Mouse (Mus musculus) neural tube, embryonic 14.5 days (tissue): ENCODE measurements at regions not wholly inside any gene's neighbourhood (a gene's known extent, or its start where the extent isn't known, plus 50 kb on each side); places are given as distances from the start of the nearest gene placed in this dataset.

ENCODE experiments used
- ATAC-seq: fragments of 200-750 bp; cut with Nextera tagmentation; 2 replicates; pipeline ENCODE4 v1.8.0; 2017; ENCODE audit warnings: low read depth, mild to moderate bottlenecking, moderate TSS enrichment, moderate library complexity
- H3K27ac ChIP-seq: fragments of 300-500 bp; sonication (generic); 2 replicates; pipeline ENCODE4 v1.5.1; 2014; ENCODE audit warnings: low read depth, mild to moderate bottlenecking, control low read depth, low read length, moderate library complexity, mixed read lengths
- H3K27me3 ChIP-seq: fragments of 300-500 bp; sonication (generic); 2 replicates; pipeline ENCODE4 v1.6.1; 2014; ENCODE audit warnings: low read length; ENCODE audit not compliant: control insufficient read depth, insufficient read depth
- H3K36me3 ChIP-seq: fragments of 300-500 bp; sonication (generic); 2 replicates; pipeline ENCODE4 v1.6.1; 2014; ENCODE audit warnings: low read length, mixed read lengths; ENCODE audit not compliant: control insufficient read depth, insufficient read depth
- H3K4me1 ChIP-seq: fragments of 300-500 bp; sonication (generic); 2 replicates; pipeline ENCODE4 v1.6.1; 2014; ENCODE audit warnings: low read length; ENCODE audit not compliant: control insufficient read depth, insufficient read depth
- H3K4me2 ChIP-seq: fragments of 300-500 bp; sonication (generic); 2 replicates; pipeline ENCODE4 v1.6.1; 2014; ENCODE audit warnings: mild to moderate bottlenecking, low read depth, low read length, control low read depth
- H3K4me3 ChIP-seq: fragments of 300-500 bp; sonication (generic); 2 replicates; pipeline ENCODE4 v1.5.1; 2014; ENCODE audit warnings: low read depth, low read length, control low read depth, mixed read lengths
- H3K9ac ChIP-seq: fragments of 300-500 bp; sonication (generic); replicated peaks from 2 replicates; pipeline ENCODE4 v1.6.1; 2014; ENCODE audit warnings: low read depth, mild to moderate bottlenecking, control low read depth, low read length, mixed read lengths
- H3K9me3 ChIP-seq: fragments of 300-500 bp; sonication (generic); 2 replicates; pipeline ENCODE4 v1.6.1; 2016; ENCODE audit warnings: low read length; ENCODE audit not compliant: control insufficient read depth
- WGBS: fragments of 180-500 bp; shearing (Covaris S2); extraction: QIAGEN DNeasy Blood & Tissue Kit; methylation state at CpG from one replicate; pipeline ENCODE4 v1.1.7; 2014; 5-methylcytosine and 5-hydroxymethylcytosine counted together

DNA sequence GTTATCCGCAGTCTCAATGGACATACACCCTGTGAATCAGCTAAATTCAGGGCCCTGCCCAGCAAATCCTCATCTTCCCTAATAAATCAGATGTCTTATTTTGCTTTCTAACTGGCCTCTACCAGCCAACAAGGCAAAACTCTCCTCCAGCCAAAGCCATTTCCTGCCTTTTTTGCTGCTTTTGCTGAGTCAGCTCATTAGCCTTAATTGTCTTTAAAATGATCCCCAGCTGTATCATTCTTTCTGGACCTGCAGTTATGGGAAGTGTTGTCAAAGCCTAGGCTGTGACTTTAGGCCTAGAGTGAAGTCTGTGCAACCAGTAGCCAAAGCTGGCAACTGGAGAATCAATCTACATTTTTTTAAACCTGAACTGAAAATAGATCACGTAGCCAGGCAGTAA lies 81.4 kb downstream of the Mtpn start:
- no peaks in the 10 kb centered on the region for H3K27me3 ChIP-seq
- H3K4me2 ChIP-seq = no peak overlapping the region
- H3K9ac ChIP-seq = no peak overlapping the region
- WGBS = 86% methylated on average over 2 of the region's 2 CpGs
- H3K36me3 ChIP-seq = no peaks in the 10 kb centered on the region
- H3K4me3 ChIP-seq = no peak overlapping the region
- no peak for ATAC-seq
- H3K4me1 ChIP-seq = no peaks in the 10 kb centered on the region
- no peaks in the 10 kb centered on the region for H3K9me3 ChIP-seq
- no peak overlapping the region for H3K27ac ChIP-seq

DNA sequence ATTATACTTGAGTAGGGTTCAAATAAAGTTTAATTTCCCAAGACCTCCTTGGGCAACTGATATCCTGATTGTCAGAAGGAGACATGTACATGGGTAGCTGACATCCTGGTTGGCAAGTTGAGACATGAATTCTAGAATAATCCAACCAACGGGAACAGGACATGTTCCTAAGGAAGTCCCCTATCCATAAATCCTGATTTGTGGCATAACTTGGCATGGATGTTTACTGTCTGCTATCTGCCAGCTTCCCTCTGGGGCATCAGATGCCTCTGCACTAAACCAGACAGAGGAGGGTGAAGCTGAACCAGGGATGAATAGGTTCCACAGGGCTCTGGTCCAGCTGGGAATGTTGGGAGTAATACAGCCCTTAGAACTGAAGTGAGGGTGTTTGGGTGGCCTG lies 94.7 kb downstream of the Mtpn start:
- no peaks in the 10 kb centered on the region for H3K36me3 ChIP-seq
- H3K4me2 ChIP-seq = no peak overlapping the region
- H3K27ac ChIP-seq = no peak overlapping the region
- H3K4me1 ChIP-seq = no peaks in the 10 kb centered on the region
- WGBS = 87% methylated on average over 1 of the region's 1 CpGs
- no peaks in the 10 kb centered on the region for H3K9me3 ChIP-seq
- no peak overlapping the region for H3K4me3 ChIP-seq
- no peak overlapping the region for H3K9ac ChIP-seq
- H3K27me3 ChIP-seq = no peaks in the 10 kb centered on the region
- ATAC-seq = no peak

DNA sequence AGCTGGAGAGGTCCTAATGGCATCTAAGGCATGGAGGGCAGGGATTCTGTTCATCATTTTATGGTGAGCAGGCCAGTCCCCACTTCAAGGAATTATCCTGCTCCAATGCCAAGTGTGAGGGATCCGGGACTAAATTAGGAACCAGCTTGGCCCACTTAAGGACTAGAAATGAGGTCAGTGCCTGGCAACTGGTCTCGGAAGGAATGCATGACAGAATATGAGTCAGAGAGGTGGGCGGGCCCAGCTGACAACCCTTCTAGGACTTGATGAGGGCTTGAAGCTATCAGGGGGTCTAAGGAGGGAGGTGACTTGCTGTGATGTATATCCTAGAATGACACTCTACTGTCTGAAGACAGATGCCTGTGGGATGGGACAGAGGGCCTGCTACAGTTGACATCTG lies 100.4 kb upstream of the Fam180a start:
- no peak overlapping the region for H3K4me3 ChIP-seq
- H3K27me3 ChIP-seq = no peaks in the 10 kb centered on the region
- no peaks in the 10 kb centered on the region for H3K9me3 ChIP-seq
- no peaks in the 10 kb centered on the region for H3K4me1 ChIP-seq
- no peak overlapping the region for H3K27ac ChIP-seq
- 77% methylated on average over 3 of the region's 3 CpGs for WGBS
- no peak overlapping the region for H3K4me2 ChIP-seq
- no peaks in the 10 kb centered on the region for H3K36me3 ChIP-seq
- no peak for ATAC-seq
- no peak overlapping the region for H3K9ac ChIP-seq

DNA sequence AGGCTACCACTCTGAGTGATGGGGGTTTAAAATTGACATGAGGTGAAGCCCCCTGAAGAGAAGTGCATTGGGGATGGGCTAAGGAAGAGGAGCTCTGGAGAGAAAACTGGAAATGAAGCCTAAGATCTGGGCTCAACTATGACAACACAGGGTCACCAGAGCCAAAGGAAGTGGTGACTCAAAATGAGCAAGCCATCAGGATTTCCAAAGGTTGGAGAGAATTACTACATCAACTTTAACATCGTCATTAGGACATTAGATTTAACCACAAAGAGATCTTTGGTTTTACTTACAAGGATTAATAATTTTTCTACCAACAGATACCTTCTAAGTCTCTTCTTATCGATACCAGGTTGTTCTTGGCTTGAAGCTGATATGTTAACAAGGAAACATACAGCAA lies 98.6 kb upstream of the Fam180a start:
- H3K4me3 ChIP-seq = no peak overlapping the region
- no peaks in the 10 kb centered on the region for H3K4me1 ChIP-seq
- no peak overlapping the region for H3K9ac ChIP-seq
- 90% methylated on average over 2 of the region's 2 CpGs for WGBS
- H3K4me2 ChIP-seq = no peak overlapping the region
- H3K9me3 ChIP-seq = no peaks in the 10 kb centered on the region
- ATAC-seq = no peak
- H3K27ac ChIP-seq = no peak overlapping the region
- no peaks in the 10 kb centered on the region for H3K27me3 ChIP-seq
- H3K36me3 ChIP-seq = no peaks in the 10 kb centered on the region

DNA sequence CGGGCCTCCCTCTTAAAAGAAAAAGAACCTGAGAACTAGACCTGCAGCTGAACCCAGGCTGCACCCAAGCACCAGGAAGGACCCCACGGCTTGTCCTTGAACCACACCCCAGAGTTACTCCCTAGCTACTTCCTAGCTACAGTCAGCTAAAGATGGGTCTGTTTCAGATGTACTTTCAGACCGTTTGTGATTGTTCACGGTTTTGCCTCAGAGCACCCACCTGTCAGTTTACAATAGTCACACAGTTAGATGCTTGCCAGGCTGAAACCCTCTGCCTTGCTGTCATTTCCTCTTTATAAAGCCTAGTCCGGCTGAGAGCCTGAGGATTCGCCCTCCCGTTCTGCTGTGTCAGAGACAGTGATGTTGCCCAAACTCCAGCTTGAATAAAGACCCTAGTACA lies 95.0 kb upstream of the Fam180a start:
- ATAC-seq = no peak
- Histone ChIP-seq H3K27ac (no peak overlapping the region), H3K36me3 (no peaks in the 10 kb centered on the region), H3K9ac (no peak overlapping the region), H3K4me2 (no peak overlapping the region), H3K27me3 (no peaks in the 10 kb centered on the region), H3K9me3 (no peaks in the 10 kb centered on the region), H3K4me1 (no peaks in the 10 kb centered on the region), H3K4me3 (no peak overlapping the region)
- 88% methylated on average over 7 of the region's 7 CpGs for WGBS

DNA sequence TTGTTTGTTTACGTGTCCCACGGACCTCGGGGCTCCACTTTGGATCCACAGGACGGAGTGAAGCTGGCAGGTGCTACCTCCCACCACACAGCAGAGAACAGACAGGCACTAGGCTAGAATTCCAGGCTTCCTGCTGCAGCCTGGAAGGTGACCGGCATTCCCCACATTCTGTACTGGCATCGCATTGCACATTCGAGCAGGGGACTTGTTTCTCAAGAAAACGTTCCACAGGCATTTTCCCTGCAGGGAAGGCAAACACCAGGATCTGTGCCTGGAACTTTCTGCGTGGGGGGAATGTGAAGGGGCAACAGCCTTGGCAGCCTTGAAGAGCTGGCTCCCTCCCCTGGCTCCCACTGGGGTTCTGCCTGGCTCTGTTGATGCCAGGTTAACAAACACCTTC lies 79.1 kb upstream of the Fam180a start:
- 83% methylated on average over 9 of the region's 9 CpGs for WGBS
- no peaks in the 10 kb centered on the region for H3K27me3 ChIP-seq
- H3K4me3 ChIP-seq = no peak overlapping the region
- no peak overlapping the region for H3K4me2 ChIP-seq
- no peaks in the 10 kb centered on the region for H3K4me1 ChIP-seq
- H3K9ac ChIP-seq = no peak overlapping the region
- H3K27ac ChIP-seq = no peak overlapping the region
- H3K9me3 ChIP-seq = no peaks in the 10 kb centered on the region
- no peak for ATAC-seq
- no peaks in the 10 kb centered on the region for H3K36me3 ChIP-seq

DNA sequence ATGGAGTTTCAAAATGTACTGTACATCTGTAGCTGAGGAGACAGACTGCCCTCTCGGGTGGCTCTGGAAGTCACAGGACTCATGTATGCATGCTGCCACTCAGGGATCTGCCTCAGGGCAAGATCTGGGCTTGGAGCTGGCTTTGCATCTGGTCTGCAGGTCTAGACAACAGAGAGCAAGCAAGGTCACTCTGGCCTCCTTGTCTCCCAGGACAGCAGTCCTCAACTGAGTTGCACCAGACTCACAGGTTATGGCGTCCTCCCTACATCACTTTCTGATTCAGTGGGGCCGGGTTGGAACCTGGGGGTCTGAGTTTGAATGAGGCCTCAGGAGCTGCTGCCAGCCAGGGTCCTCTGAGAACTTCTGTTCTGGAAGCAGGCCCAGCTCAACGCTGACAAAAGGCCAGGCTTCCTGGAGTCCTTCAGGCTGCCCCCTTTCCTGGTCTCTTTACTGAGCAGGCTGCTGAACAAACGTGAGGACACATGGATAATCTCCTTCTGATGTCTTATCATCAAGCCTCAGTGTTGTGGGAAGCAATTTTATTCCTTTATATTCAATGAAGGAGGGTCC lies 77.5 kb upstream of the Fam180a start:
- Histone ChIP-seq H3K27ac (no peak overlapping the region), H3K9ac (no peak overlapping the region), H3K4me3 (no peak overlapping the region), H3K27me3 (no peaks in the 10 kb centered on the region), H3K4me1 (no peaks in the 10 kb centered on the region), H3K4me2 (no peak overlapping the region), H3K36me3 (no peaks in the 10 kb centered on the region), H3K9me3 (no peaks in the 10 kb centered on the region)
- WGBS = 87% methylated on average over 5 of the region's 5 CpGs
- ATAC-seq = no peak

DNA sequence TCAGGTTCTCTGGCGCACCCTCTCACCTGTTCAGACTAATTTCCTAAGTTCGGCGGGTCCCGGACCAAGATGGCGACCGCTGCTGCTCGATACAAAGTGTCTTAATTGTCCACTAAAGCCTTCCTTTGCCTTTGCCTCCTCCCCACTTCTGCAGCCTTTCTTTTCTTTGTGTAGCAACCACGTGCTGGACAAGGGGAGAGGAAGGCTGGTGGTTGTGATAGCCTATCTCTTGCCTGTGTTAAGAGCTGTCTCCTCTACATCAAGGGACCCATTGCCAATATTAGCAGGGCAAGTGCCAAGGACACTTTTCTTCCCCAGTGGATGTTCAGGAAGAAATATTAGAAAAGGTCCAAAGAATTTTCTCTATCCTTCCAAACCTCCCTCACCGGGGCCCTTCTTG lies 69.8 kb upstream of the Fam180a start:
- Histone ChIP-seq H3K9ac (no peak overlapping the region), H3K27ac (no peak overlapping the region), H3K27me3 (no peaks in the 10 kb centered on the region), H3K4me3 (no peak overlapping the region), H3K4me1 (no peaks in the 10 kb centered on the region), H3K9me3 (no peaks in the 10 kb centered on the region), H3K36me3 (no peaks in the 10 kb centered on the region), H3K4me2 (no peak overlapping the region)
- WGBS = 96% methylated on average over 4 of the region's 9 CpGs
- no peak for ATAC-seq

DNA sequence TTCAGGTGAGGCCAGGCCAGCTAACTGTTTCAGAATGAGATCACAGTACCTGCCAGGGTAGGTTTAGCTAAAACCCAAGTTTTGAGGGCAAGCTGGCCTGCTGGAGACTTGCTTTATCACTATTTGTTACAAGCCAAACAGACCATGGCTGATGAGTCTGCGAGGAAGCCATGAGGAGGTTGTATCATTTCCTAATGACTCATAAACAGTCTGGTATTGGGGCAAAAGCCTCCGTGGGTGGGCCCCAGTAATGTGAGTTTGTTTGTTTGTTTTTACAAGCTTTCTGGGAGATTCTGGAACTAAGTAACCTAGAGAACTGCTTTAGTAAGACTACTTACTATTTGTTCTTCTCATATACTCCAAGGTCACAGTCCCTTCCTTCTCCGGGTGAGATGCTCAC lies 62.9 kb upstream of the Fam180a start:
- Histone ChIP-seq H3K36me3 (no peaks in the 10 kb centered on the region), H3K27me3 (no peaks in the 10 kb centered on the region), H3K27ac (no peak overlapping the region), H3K4me3 (no peak overlapping the region), H3K9me3 (no peaks in the 10 kb centered on the region), H3K4me2 (no peak overlapping the region), H3K9ac (no peak overlapping the region), H3K4me1 (no peaks in the 10 kb centered on the region)
- ATAC-seq = no peak
- 66% methylated on average over 3 of the region's 3 CpGs for WGBS

DNA sequence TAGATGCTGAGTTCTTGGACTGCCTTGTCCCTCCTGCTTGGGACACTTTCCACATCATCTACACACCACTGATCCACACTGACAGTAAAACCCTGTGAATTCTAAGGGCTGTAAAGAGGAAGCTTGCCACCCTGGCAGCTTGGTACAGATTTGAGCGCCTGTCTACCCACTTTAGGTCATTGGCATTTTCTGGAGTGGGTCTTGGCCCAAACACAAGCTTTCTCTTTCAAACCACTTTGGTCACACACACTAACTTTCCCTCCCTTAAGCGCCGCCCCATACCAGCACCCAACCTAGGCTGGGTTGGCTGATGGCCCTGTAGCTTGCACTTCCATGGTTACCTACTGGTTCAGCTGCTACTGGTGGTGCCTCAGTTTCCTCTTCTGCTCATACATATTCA lies 55.6 kb upstream of the Fam180a start:
- WGBS = 85% methylated on average over 3 of the region's 3 CpGs
- H3K9ac ChIP-seq = no peak overlapping the region
- ATAC-seq = peak; percentile 9; the same call in 1 of the 2 replicates
- H3K9me3 ChIP-seq = no peaks in the 10 kb centered on the region
- H3K4me1 ChIP-seq = 0 out of 2 replicates have a peak, but pooled peaks cover 2% of the 10 kb centered on the region
- peak overlapping the region; percentile 16; the same call in 1 of the 2 replicates for H3K27ac ChIP-seq
- H3K4me3 ChIP-seq = no peak overlapping the region
- no peak overlapping the region for H3K4me2 ChIP-seq
- H3K36me3 ChIP-seq = no peaks in the 10 kb centered on the region
- H3K27me3 ChIP-seq = no peaks in the 10 kb centered on the region
